Mouse (Mus musculus) Muller cell, postnatal 12 days (primary cell): ENCODE measurements around the gene Arhgap42.

Experiments used
- DNase-seq: peaks from one replicate; pipeline ENCODE4 v3.0.0-alpha.2; 2015; ENCODE audit errors: inconsistent ontology term

The Arhgap42 gene

GRCm38 (mm10) chr9:9143102-9143501 lies 95.8 kb downstream of the Arhgap42 start:
- DNase-seq: no peak

- peak; percentile 61 for DNase-seq
Measured at GRCm38 (mm10) chr9:9142561-9142960, 96.3 kb downstream of the Arhgap42 start.

- DNase-seq: no peak
Measured at GRCm38 (mm10) chr9:9142144-9142543, 96.8 kb downstream of the Arhgap42 start.

GRCm38 (mm10) chr9:9128996-9129694 lies 109.8 kb downstream of the Arhgap42 start:
- DNase-seq: peak; percentile 65

- peak; percentile 92 for DNase-seq
Measured at GRCm38 (mm10) chr9:9127041-9127755, 111.7 kb downstream of the Arhgap42 start.

GRCm38 (mm10) chr9:9124156-9124555 lies 114.7 kb downstream of the Arhgap42 start:
- DNase-seq: no peak

- DNase-seq: no peak
Measured at GRCm38 (mm10) chr9:9114266-9114665, 124.6 kb downstream of the Arhgap42 start.

- DNase-seq: no peak
Measured at GRCm38 (mm10) chr9:9113847-9114246, 125.1 kb downstream of the Arhgap42 start.

GRCm38 (mm10) chr9:9112921-9113320 lies 126.0 kb downstream of the Arhgap42 start:
- DNase-seq: no peak

GRCm38 (mm10) chr9:9107697-9108096 lies 131.2 kb downstream of the Arhgap42 start:
- DNase-seq: no peak

GRCm38 (mm10) chr9:9104761-9105160 lies 134.1 kb downstream of the Arhgap42 start:
- DNase-seq: no peak

GRCm38 (mm10) chr9:9102158-9102514 lies 136.8 kb downstream of the Arhgap42 start:
- DNase-seq: no peak

GRCm38 (mm10) chr9:9101482-9102157 lies 137.3 kb downstream of the Arhgap42 start:
- no peak for DNase-seq

- peak; percentile 62 for DNase-seq
Measured at GRCm38 (mm10) chr9:9101055-9101454, 137.8 kb downstream of the Arhgap42 start.

- no peak for DNase-seq
Measured at GRCm38 (mm10) chr9:9097835-9098234, 141.1 kb downstream of the Arhgap42 start.

GRCm38 (mm10) chr9:9096761-9097160 lies 142.1 kb downstream of the Arhgap42 start:
- no peak for DNase-seq

- peak; percentile 82 for DNase-seq
Measured at GRCm38 (mm10) chr9:9093096-9093495, 145.8 kb downstream of the Arhgap42 start.

GRCm38 (mm10) chr9:9083441-9083840 lies 155.5 kb downstream of the Arhgap42 start:
- no peak for DNase-seq

- DNase-seq: peak; percentile 70
Measured at GRCm38 (mm10) chr9:9052920-9053319, 186.0 kb downstream of the Arhgap42 start.

GRCm38 (mm10) chr9:9051184-9051583 lies 187.7 kb downstream of the Arhgap42 start:
- peak; percentile 27 for DNase-seq

GRCm38 (mm10) chr9:9049202-9049601 lies 189.7 kb downstream of the Arhgap42 start:
- no peak for DNase-seq

- DNase-seq: no peak
Measured at GRCm38 (mm10) chr9:9041009-9041408, 197.9 kb downstream of the Arhgap42 start.
